Mouse (Mus musculus) megakaryocyte, embryonic 14.5 days (primary cell): Measurements from ENCODE around the gene Tulp2. TPM values are rescaled to one million over a fixed set of nuclear protein-coding genes. Genes with fewer than 3 reads are reported as not detected.
"Not testable (repeated sequence)": the region's sequence is repeated elsewhere in the genome, so short reads cannot be mapped to it uniquely, and the experiment has no call there.

Experiments used
- H3K27me3 ChIP-seq: replicated peaks from 2 replicates; pipeline ENCODE3; 2012; ENCODE audit warnings: inconsistent platforms
- H3K36me3 ChIP-seq: replicated peaks from 2 replicates; pipeline ENCODE3; 2012; ENCODE audit warnings: low read length, inconsistent platforms, mixed read lengths
- H3K4me1 ChIP-seq: 2 replicates; pipeline ENCODE4 v1.6.1; 2012; ENCODE audit warnings: inconsistent platforms
- H3K4me3 ChIP-seq: replicated peaks from 2 replicates; pipeline ENCODE3; 2012; ENCODE audit warnings: moderate library complexity, mild to moderate bottlenecking, inconsistent platforms
- H3K9me3 ChIP-seq: 2 replicates; pipeline ENCODE4 v1.6.1; 2012; ENCODE audit warnings: inconsistent platforms
- FLI1 ChIP-seq: IDR thresholded peaks from 2 replicates; pipeline ENCODE4 v1.6.1; 2012; ENCODE audit warnings: low read length, inconsistent platforms, mixed read lengths
- GATA1 ChIP-seq: IDR thresholded peaks from 3 replicates; pipeline ENCODE4 v1.6.1; 2012; ENCODE audit warnings: mixed read lengths, low read length, inconsistent platforms, borderline replicate concordance
- polyA plus RNA-seq: library from polyadenylated mRNA; stranded (reverse); fragments of >175 nt; gene quantifications from 2 replicates; pipeline ENCODE4 v1.2.3, GENCODE M21; 2012; ENCODE audit warnings: low replicate concordance; ENCODE audit not compliant: insufficient read depth

Gene Tulp2
- polyA plus RNA-seq, 1 experiment: not detected

- Histone ChIP-seq H3K27me3 (no peaks in the 10 kb centered on the region), H3K4me1 (peaks cover 62% of the 10 kb centered on the region), H3K9me3 (no peaks in the 10 kb centered on the region), H3K4me3 (peak overlapping the region; percentile 30), H3K36me3 (peaks cover 57% of the 10 kb centered on the region)
- TF ChIP-seq GATA1: no peak
- TF ChIP-seq FLI1: no peak
Observed at GRCm38 (mm10) chr7:45507583-45507982, 25.9 kb downstream of the Tulp2 start.

GRCm38 (mm10) chr7:45508561-45508960, 26.9 kb downstream of the Tulp2 start:
- Histone ChIP-seq H3K4me1 (peaks cover 57% of the 10 kb centered on the region), H3K36me3 (peaks cover 47% of the 10 kb centered on the region), H3K27me3 (no peaks in the 10 kb centered on the region), H3K9me3 (no peaks in the 10 kb centered on the region), H3K4me3 (peak overlapping the region; percentile 97)
- TF ChIP-seq GATA1 (no peak), FLI1 (no peak)

- peak overlapping the region; percentile 97 for H3K4me3 ChIP-seq
Observed at GRCm38 (mm10) chr7:45509181-45509882, 27.7 kb downstream of the Tulp2 start.

GRCm38 (mm10) chr7:45509912-45510787, 28.5 kb downstream of the Tulp2 start, which contains the start of gene Nucb1:
Gene Nucb1, minus strand, starts transcription at chr7:45510406.
- Histone ChIP-seq H3K9me3 (no peaks in the 10 kb centered on the region), H3K27me3 (no peaks in the 10 kb centered on the region), H3K36me3 (peaks cover 31% of the 10 kb centered on the region), H3K4me1 (peaks cover 44% of the 10 kb centered on the region), H3K4me3 (peak within 1 kb of the TSS; percentile 97)
- TF ChIP-seq FLI1: peak; percentile 24; the same call in 1 of the 2 replicates
- TF ChIP-seq GATA1: no peak

More at GRCm38 (mm10) chr7:45509181-45509882, 27.7 kb downstream of the Tulp2 start:
- Histone ChIP-seq H3K4me1 (peaks cover 52% of the 10 kb centered on the region), H3K9me3 (no peaks in the 10 kb centered on the region), H3K36me3 (peaks cover 39% of the 10 kb centered on the region), H3K27me3 (no peaks in the 10 kb centered on the region)
- no peak for TF ChIP-seq FLI1
- TF ChIP-seq GATA1: no peak

- Histone ChIP-seq H3K4me1 (peaks cover 21% of the 10 kb centered on the region), H3K27me3 (no peaks in the 10 kb centered on the region), H3K9me3 (no peaks in the 10 kb centered on the region), H3K36me3 (no peaks in the 10 kb centered on the region), H3K4me3 (no peak overlapping the region)
- TF ChIP-seq FLI1 (no peak), GATA1 (no peak)
Observed at GRCm38 (mm10) chr7:45514411-45514810, 32.7 kb downstream of the Tulp2 start.

- peaks cover 23% of the 10 kb centered on the region for H3K4me1 ChIP-seq
Observed at GRCm38 (mm10) chr7:45515436-45515835, 33.8 kb downstream of the Tulp2 start.

GRCm38 (mm10) chr7:45516846-45517245, 35.2 kb downstream of the Tulp2 start:
- H3K4me3 ChIP-seq, H3K27me3 ChIP-seq, H3K9me3 ChIP-seq, H3K36me3 ChIP-seq: not testable (repeated sequence)
- H3K4me1 ChIP-seq: peaks cover 35% of the 10 kb centered on the region

More at GRCm38 (mm10) chr7:45515436-45515835, 33.8 kb downstream of the Tulp2 start:
- no peaks in the 10 kb centered on the region for H3K27me3 ChIP-seq
- H3K36me3 ChIP-seq: no peaks in the 10 kb centered on the region
- no peak overlapping the region for H3K4me3 ChIP-seq
- no peaks in the 10 kb centered on the region for H3K9me3 ChIP-seq
- no peak for TF ChIP-seq GATA1
- no peak for TF ChIP-seq FLI1

GRCm38 (mm10) chr7:45518618-45519017, 36.9 kb downstream of the Tulp2 start:
- Histone ChIP-seq H3K9me3 (no peaks in the 10 kb centered on the region), H3K27me3 (no peaks in the 10 kb centered on the region), H3K4me3 (peak overlapping the region; percentile 59), H3K36me3 (peaks cover 18% of the 10 kb centered on the region), H3K4me1 (peaks cover 53% of the 10 kb centered on the region)
- TF ChIP-seq GATA1: no peak
- TF ChIP-seq FLI1: no peak

- no peaks in the 10 kb centered on the region for H3K9me3 ChIP-seq
- TF ChIP-seq GATA1: no peak
- TF ChIP-seq FLI1: no peak
- H3K4me1 ChIP-seq: peaks cover 60% of the 10 kb centered on the region
- no peak overlapping the region for H3K4me3 ChIP-seq
- H3K27me3 ChIP-seq: no peaks in the 10 kb centered on the region
- H3K36me3 ChIP-seq: peaks cover 25% of the 10 kb centered on the region
Observed at GRCm38 (mm10) chr7:45519345-45520120, 37.9 kb downstream of the Tulp2 start.
